Mouse (Mus musculus): ENCODE data around the gene Gpr182.

Gpr182 gene

GRCm38 (mm10) chr10:127738151-127738882 lies 13.2 kb downstream of the Gpr182 start:
- DNase-seq: peak; percentile 26

- no peak for DNase-seq
Observed at GRCm38 (mm10) chr10:127737552-127737951, 14.0 kb downstream of the Gpr182 start.

GRCm38 (mm10) chr10:127736916-127737315 lies 14.6 kb downstream of the Gpr182 start:
- no peak for DNase-seq

GRCm38 (mm10) chr10:127736266-127736665 lies 15.3 kb downstream of the Gpr182 start:
- no peak for DNase-seq

GRCm38 (mm10) chr10:127734434-127734833 lies 17.1 kb downstream of the Gpr182 start:
- no peak for DNase-seq

- DNase-seq: no peak
Observed at GRCm38 (mm10) chr10:127731397-127731796, 20.1 kb downstream of the Gpr182 start.

- no peak for DNase-seq
Observed at GRCm38 (mm10) chr10:127730933-127731310, 20.6 kb downstream of the Gpr182 start.

- DNase-seq: no peak
Observed at GRCm38 (mm10) chr10:127730285-127730932, 21.1 kb downstream of the Gpr182 start.

GRCm38 (mm10) chr10:127728437-127728836 lies 23.1 kb downstream of the Gpr182 start:
- DNase-seq: no peak

- DNase-seq: no peak
Observed at GRCm38 (mm10) chr10:127725136-127725535, 26.4 kb downstream of the Gpr182 start.

- DNase-seq: no peak
Observed at GRCm38 (mm10) chr10:127724178-127724577, 27.4 kb downstream of the Gpr182 start, which contains the start of gene Tac2. TSS of gene Tac2 (plus strand) at chr10:127724478.

- no peak for DNase-seq
Observed at GRCm38 (mm10) chr10:127721671-127722418, 29.7 kb downstream of the Gpr182 start.

- DNase-seq: no peak
Observed at GRCm38 (mm10) chr10:127712736-127713135, 38.8 kb downstream of the Gpr182 start.

GRCm38 (mm10) chr10:127710331-127710730 lies 41.2 kb downstream of the Gpr182 start:
- no peak for DNase-seq

- DNase-seq: no peak
Observed at GRCm38 (mm10) chr10:127708850-127709370, 42.6 kb downstream of the Gpr182 start.

GRCm38 (mm10) chr10:127707721-127708120 lies 43.8 kb downstream of the Gpr182 start:
- DNase-seq: no peak

GRCm38 (mm10) chr10:127705783-127706182 lies 45.7 kb downstream of the Gpr182 start:
- no peak for DNase-seq

GRCm38 (mm10) chr10:127704766-127705220 lies 46.7 kb downstream of the Gpr182 start, which contains the start of gene Myo1a:
TSS of gene Myo1a (plus strand) at chr10:127705170.
- no peak for DNase-seq

GRCm38 (mm10) chr10:127704293-127704692 lies 47.2 kb downstream of the Gpr182 start:
- no peak for DNase-seq

GRCm38 (mm10) chr10:127703299-127703698 lies 48.2 kb downstream of the Gpr182 start:
- DNase-seq: no peak

GRCm38 (mm10) chr10:127698966-127699365 lies 52.6 kb downstream of the Gpr182 start:
- DNase-seq: no peak
